Mouse (Mus musculus) erythroblast, embryonic 14.5 days (primary cell): ENCODE measurements at regions not wholly inside any gene's neighbourhood (a gene's known extent, or its start where the extent isn't known, plus 50 kb on each side); places are given as distances from the start of the nearest gene placed in this dataset.
"Not testable (repeated sequence)": the region's sequence is repeated elsewhere in the genome, so short reads cannot be mapped to it uniquely, and the experiment has no call there.

Experiments
- H3K27me3 ChIP-seq: 2 replicates; pipeline ENCODE4 v1.6.1; 2012; ENCODE audit warnings: inconsistent platforms; ENCODE audit not compliant: control insufficient read depth
- H3K36me3 ChIP-seq: 2 replicates; pipeline ENCODE4 v1.6.1; 2012; ENCODE audit warnings: mild to moderate bottlenecking, inconsistent platforms; ENCODE audit not compliant: control insufficient read depth
- H3K4me1 ChIP-seq: 2 replicates; pipeline ENCODE4 v1.6.1; 2012; ENCODE audit warnings: inconsistent platforms; ENCODE audit not compliant: control insufficient read depth
- H3K4me3 ChIP-seq: replicated peaks from 2 replicates; pipeline ENCODE3; 2012; ENCODE audit warnings: moderate library complexity, mild to moderate bottlenecking, inconsistent platforms
- H3K9me3 ChIP-seq: 2 replicates; pipeline ENCODE4 v1.6.1; 2012; ENCODE audit warnings: low read length, inconsistent platforms, mixed read lengths; ENCODE audit not compliant: control insufficient read depth
- GATA1 ChIP-seq: IDR thresholded peaks from 2 replicates; pipeline ENCODE4 v1.6.1; 2012; ENCODE audit warnings: low read length, inconsistent platforms, mixed read lengths
- TAL1 ChIP-seq: IDR thresholded peaks from 3 replicates; pipeline ENCODE4 v1.6.1; 2012; ENCODE audit warnings: low read length, inconsistent platforms, mixed read lengths

GRCm38 (mm10) chr19:35244188-35244587 lies 322.0 kb downstream of the Kif20b start:
- Histone ChIP-seq H3K4me1 (no peaks in the 10 kb centered on the region), H3K4me3 (no peak overlapping the region), H3K9me3 (no peaks in the 10 kb centered on the region), H3K27me3 (no peaks in the 10 kb centered on the region), H3K36me3 (no peaks in the 10 kb centered on the region)
- no peak for TF ChIP-seq GATA1
- no peak for TF ChIP-seq TAL1

- Histone ChIP-seq H3K36me3 (no peaks in the 10 kb centered on the region), H3K9me3 (no peaks in the 10 kb centered on the region), H3K27me3 (no peaks in the 10 kb centered on the region), H3K4me3 (no peak overlapping the region), H3K4me1 (no peaks in the 10 kb centered on the region)
- no peak for TF ChIP-seq GATA1
- TF ChIP-seq TAL1, result no peak
Measured at GRCm38 (mm10) chr19:35247531-35247930, 325.4 kb downstream of the Kif20b start.

GRCm38 (mm10) chr19:35258634-35259033 lies 336.5 kb downstream of the Kif20b start:
- not testable (repeated sequence) for H3K27me3 ChIP-seq, H3K36me3 ChIP-seq, H3K4me3 ChIP-seq, H3K4me1 ChIP-seq, H3K9me3 ChIP-seq

- Histone ChIP-seq H3K9me3 (no peaks in the 10 kb centered on the region), H3K4me1 (no peaks in the 10 kb centered on the region), H3K27me3 (no peaks in the 10 kb centered on the region), H3K36me3 (no peaks in the 10 kb centered on the region), H3K4me3 (no peak overlapping the region)
- TF ChIP-seq GATA1 (no peak), TAL1 (no peak)
Measured at GRCm38 (mm10) chr19:35263101-35263500, 340.9 kb downstream of the Kif20b start.

- H3K4me3 ChIP-seq, result no peak overlapping the region
- H3K27me3 ChIP-seq, result no peaks in the 10 kb centered on the region
- TF ChIP-seq GATA1, result no peak
- no peak for TF ChIP-seq TAL1
- no peaks in the 10 kb centered on the region for H3K36me3 ChIP-seq
- no peaks in the 10 kb centered on the region for H3K9me3 ChIP-seq
- H3K4me1 ChIP-seq, result no peaks in the 10 kb centered on the region
Measured at GRCm38 (mm10) chr19:35278395-35278794, 356.2 kb downstream of the Kif20b start.

GRCm38 (mm10) chr19:35282775-35283447 lies 360.8 kb downstream of the Kif20b start:
- no peaks in the 10 kb centered on the region for H3K27me3 ChIP-seq
- no peak for TF ChIP-seq GATA1
- no peak for TF ChIP-seq TAL1
- H3K9me3 ChIP-seq, result no peaks in the 10 kb centered on the region
- no peaks in the 10 kb centered on the region for H3K36me3 ChIP-seq
- H3K4me3 ChIP-seq, result no peak overlapping the region
- no peaks in the 10 kb centered on the region for H3K4me1 ChIP-seq

- no peak overlapping the region for H3K4me3 ChIP-seq
- no peak for TF ChIP-seq TAL1
- no peak for TF ChIP-seq GATA1
- H3K4me1 ChIP-seq, result no peaks in the 10 kb centered on the region
- no peaks in the 10 kb centered on the region for H3K36me3 ChIP-seq
- no peaks in the 10 kb centered on the region for H3K9me3 ChIP-seq
- no peaks in the 10 kb centered on the region for H3K27me3 ChIP-seq
Measured at GRCm38 (mm10) chr19:35298846-35299245, 376.7 kb downstream of the Kif20b start.

- Histone ChIP-seq H3K4me3 (no peak overlapping the region), H3K4me1 (no peaks in the 10 kb centered on the region), H3K36me3 (no peaks in the 10 kb centered on the region), H3K9me3 (no peaks in the 10 kb centered on the region), H3K27me3 (no peaks in the 10 kb centered on the region)
- TF ChIP-seq GATA1 (no peak), TAL1 (no peak)
Measured at GRCm38 (mm10) chr19:35302723-35303270, 380.6 kb downstream of the Kif20b start.
